Mouse (Mus musculus) limb, embryonic 10.5 days (tissue): Measurements from ENCODE around the gene Rfwd3. TPM values are rescaled to one million over a fixed set of nuclear protein-coding genes. Genes with fewer than 3 reads are reported as not detected.
"Not testable (repeated sequence)": the region's sequence is repeated elsewhere in the genome, so short reads cannot be mapped to it uniquely, and the experiment has no call there.

Source experiments
- DNase-seq: peaks from one replicate; pipeline ENCODE4 v3.0.0-alpha.2; 2017; ENCODE audit warnings: low spot score
- H3K27ac ChIP-seq: fragments of 300-500 bp; sonication (generic); 2 replicates; pipeline ENCODE4 v1.5.1; 2016; ENCODE audit warnings: mild to moderate bottlenecking
- H3K27me3 ChIP-seq: fragments of 300-500 bp; sonication (generic); 2 replicates; pipeline ENCODE4 v1.6.1; 2016; ENCODE audit warnings: low read depth, mild to moderate bottlenecking; ENCODE audit not compliant: poor library complexity, severe bottlenecking
- H3K36me3 ChIP-seq: fragments of 300-500 bp; sonication (generic); 2 replicates; pipeline ENCODE4 v1.6.1; 2016; ENCODE audit warnings: mild to moderate bottlenecking, moderate library complexity
- H3K4me1 ChIP-seq: fragments of 300-500 bp; sonication (generic); 2 replicates; pipeline ENCODE4 v1.6.1; 2016
- H3K4me3 ChIP-seq: fragments of 300-500 bp; sonication (generic); 2 replicates; pipeline ENCODE4 v1.5.1; 2016; ENCODE audit warnings: mild to moderate bottlenecking, moderate library complexity
- H3K9me3 ChIP-seq: fragments of 300-500 bp; sonication (generic); replicated peaks from 2 replicates; pipeline ENCODE4 v1.6.1; 2016; ENCODE audit warnings: mild to moderate bottlenecking
- WGBS: fragments of 180-500 bp; shearing (Covaris S2); methylation state at CpG from one replicate; pipeline ENCODE4 v1.1.7; 2016; 5-methylcytosine and 5-hydroxymethylcytosine counted together
- polyA plus RNA-seq: library from polyadenylated mRNA; unstranded; fragments of >200 nt; fragmentation: Nextera tagmentation; extraction: Ambion mirVana; gene quantifications from 2 replicates; pipeline ENCODE4 v1.2.1, GENCODE M21; 2016

Gene Rfwd3
- 103 and 108 TPM in 2 replicates for polyA plus RNA-seq

DNA sequence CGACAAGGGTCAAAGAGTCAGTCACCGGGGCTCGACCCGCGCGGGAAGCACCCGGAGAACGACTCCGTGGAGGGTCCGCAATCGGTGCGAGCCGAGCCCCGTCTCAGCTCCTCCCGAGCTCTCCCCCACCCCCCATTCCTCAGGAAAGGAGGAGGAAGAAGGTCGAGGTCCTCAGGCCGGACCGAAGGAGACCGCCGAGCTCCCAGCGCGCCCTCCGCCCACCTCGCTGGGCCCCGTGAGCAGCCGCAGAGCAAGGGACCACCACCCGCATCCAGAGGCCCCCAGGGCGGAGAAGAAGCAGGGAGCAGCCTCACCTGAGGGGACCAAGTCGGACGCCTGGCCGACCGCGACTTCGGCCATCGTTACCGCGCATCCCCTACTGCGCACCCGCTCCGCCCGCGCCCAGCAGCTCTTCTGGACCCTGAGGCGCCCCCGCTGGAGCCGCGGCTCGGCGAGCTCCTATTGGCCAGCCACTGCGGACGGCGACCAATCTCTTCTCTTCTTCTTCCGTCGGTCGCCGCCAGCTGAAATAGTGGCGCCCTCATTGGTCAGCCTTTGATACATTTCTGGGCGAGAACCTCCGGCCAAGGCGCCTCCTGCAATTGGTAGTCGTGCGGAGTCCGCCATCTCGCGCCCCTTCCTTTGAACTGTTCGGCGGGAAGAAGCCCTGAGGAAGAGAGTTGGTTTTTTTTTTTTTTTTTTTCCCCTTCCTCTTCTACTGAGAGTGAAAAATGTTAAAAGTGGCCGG, at the start of gene Rfwd3:
Gene Rfwd3, minus strand, starts transcription at position 402 of the 748 bp plus-strand sequence.
- Histone ChIP-seq H3K27ac (peak within 1 kb of the TSS; percentile 98), H3K27me3 (no peaks in the 10 kb centered on the region), H3K9me3 (no peaks in the 10 kb centered on the region), H3K4me1 (peaks cover 17% of the 10 kb centered on the region), H3K36me3 (peaks cover 25% of the 10 kb centered on the region), H3K4me3 (peak within 1 kb of the TSS; percentile 88)
- under 1% methylated on average over 67 of the region's 67 CpGs for WGBS
- peak; percentile 95 for DNase-seq

DNA sequence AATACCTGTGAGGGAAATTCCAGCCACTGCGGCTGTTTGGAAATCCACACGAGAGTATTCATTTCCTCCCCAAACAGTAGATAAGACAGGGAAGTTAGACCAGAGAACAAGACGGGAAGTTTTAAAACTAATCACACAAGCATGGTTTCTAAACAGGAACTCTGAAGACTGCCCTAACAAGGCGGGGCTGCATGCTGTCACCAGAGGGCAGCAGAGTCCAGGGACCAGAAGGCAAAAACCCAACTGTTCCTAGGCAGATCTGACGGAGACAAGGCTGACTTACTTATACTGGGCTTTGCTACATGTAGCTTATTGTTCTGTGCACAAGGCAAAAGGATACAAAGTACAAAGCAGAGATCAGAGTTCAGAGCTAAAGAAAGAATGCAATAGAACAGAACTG, 43.2 kb upstream of the Rfwd3 start:
- no peak overlapping the region for H3K4me3 ChIP-seq
- WGBS = 21% methylated on average over 5 of the region's 5 CpGs
- H3K4me1 ChIP-seq = no peaks in the 10 kb centered on the region
- no peaks in the 10 kb centered on the region for H3K9me3 ChIP-seq
- no peaks in the 10 kb centered on the region for H3K36me3 ChIP-seq
- no peak overlapping the region for H3K27ac ChIP-seq
- peaks cover 22% of the 10 kb centered on the region for H3K27me3 ChIP-seq
- DNase-seq = peak; percentile 69

DNA sequence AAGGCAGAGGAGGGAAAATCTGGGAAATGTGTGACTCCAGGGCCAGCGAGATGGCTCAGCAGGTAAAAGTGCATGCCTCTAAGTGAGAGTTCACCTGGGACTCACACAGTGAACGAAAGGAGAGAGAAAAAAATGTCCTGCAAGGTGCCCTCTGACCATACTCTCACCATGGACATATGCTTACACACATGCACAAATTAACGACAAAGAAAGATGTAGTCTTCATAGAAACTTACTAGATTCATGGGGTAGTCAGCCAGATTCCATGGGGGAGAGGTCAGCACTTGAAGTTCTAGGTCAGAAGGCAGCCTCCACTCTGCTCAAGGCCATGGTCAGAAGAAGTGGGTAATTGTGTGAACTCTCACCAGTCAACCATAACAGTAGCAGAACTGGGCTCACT, 40.2 kb upstream of the Rfwd3 start:
- peaks cover 52% of the 10 kb centered on the region for H3K27me3 ChIP-seq

DNA sequence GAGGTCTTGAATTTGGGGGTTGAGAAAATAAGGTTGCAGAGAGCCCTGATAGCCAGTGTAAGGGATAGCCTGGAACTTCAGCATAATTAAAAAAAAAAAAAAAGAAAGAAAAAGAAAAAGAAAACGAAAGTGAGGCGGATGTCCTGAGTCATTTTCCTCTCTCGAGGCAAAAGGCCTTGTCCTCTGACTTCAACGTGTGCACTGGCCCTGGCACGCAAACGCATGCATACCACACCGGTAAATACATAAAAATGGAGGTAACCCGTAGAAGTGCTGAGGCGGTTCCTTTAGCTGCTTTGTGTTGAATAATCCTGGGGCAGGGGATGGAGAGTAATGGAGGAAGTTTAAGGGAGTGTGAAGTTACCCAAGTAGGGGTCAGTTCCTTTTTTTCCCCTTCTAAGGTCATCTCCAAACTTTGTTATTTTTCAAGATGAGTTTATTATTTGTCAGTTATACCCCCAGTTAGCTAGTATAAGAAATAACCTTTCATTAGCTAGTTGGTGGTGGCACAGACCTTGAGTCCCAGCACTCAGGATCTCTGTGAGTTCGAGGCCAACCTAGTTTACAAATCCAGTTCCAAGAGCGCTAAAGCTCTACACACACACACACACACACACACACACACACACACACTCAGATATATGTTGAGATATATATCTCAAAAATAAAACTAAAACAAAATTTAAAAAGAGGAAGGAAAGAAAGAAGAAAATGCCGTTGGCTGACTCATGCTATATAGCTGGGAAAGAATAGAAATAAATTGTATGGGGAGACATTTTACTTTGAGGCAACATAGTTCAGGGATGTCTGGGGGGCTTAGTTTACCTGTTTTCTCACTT, 38.6 kb upstream of the Rfwd3 start:
- H3K27me3 ChIP-seq = peaks cover 58% of the 10 kb centered on the region
- no peak overlapping the region for H3K27ac ChIP-seq
- H3K4me1 ChIP-seq = peaks cover 9% of the 10 kb centered on the region
- WGBS = 48% methylated on average over 12 of the region's 12 CpGs
- no peaks in the 10 kb centered on the region for H3K36me3 ChIP-seq
- no peak for DNase-seq
- H3K4me3 ChIP-seq = peak overlapping the region; percentile 49; the same call in 1 of the 2 replicates
- no peaks in the 10 kb centered on the region for H3K9me3 ChIP-seq

More for the DNA sequence above, 40.2 kb upstream of the Rfwd3 start:
- Histone ChIP-seq H3K4me3 (no peak overlapping the region), H3K36me3 (no peaks in the 10 kb centered on the region), H3K27ac (no peak overlapping the region), H3K9me3 (no peaks in the 10 kb centered on the region), H3K4me1 (peaks cover 9% of the 10 kb centered on the region)
- DNase-seq = no peak
- WGBS = 69% methylated on average over 3 of the region's 3 CpGs

DNA sequence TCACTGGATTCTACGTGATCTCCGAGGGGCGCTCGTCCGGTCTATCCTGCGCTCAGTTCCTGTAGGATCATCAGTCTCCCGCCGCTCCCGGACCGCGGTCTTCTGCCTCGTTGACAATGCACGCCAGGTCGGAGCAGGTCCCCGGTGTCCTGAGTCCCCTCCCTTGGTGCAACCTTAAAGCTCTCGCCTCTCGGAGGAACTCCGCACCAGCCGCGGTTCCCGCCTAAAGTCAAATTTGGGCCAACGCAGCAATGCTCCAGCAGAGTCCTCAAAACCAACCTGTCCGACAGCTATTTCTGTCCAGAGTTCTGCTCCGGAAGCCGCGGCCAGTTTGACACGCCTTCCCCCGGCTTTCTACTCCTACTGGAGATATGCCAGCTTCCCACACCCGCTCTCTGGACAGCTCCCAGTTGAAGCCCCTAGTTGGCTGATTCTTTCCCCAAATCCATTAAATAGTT, 37.9 kb upstream of the Rfwd3 start, which contains the start of gene Mlkl:
Gene Mlkl, minus strand, starts transcription at position 288 of the 458 bp plus-strand sequence.
- DNase-seq = peak; percentile 58
- H3K9me3 ChIP-seq = no peaks in the 10 kb centered on the region
- peaks cover 58% of the 10 kb centered on the region for H3K27me3 ChIP-seq
- under 1% methylated on average over 29 of the region's 29 CpGs for WGBS
- no peaks in the 10 kb centered on the region for H3K36me3 ChIP-seq
- H3K4me3 ChIP-seq = peak within 1 kb of the TSS; percentile 49
- H3K27ac ChIP-seq = no peak within 1 kb of the TSS
- peaks cover 9% of the 10 kb centered on the region for H3K4me1 ChIP-seq

DNA sequence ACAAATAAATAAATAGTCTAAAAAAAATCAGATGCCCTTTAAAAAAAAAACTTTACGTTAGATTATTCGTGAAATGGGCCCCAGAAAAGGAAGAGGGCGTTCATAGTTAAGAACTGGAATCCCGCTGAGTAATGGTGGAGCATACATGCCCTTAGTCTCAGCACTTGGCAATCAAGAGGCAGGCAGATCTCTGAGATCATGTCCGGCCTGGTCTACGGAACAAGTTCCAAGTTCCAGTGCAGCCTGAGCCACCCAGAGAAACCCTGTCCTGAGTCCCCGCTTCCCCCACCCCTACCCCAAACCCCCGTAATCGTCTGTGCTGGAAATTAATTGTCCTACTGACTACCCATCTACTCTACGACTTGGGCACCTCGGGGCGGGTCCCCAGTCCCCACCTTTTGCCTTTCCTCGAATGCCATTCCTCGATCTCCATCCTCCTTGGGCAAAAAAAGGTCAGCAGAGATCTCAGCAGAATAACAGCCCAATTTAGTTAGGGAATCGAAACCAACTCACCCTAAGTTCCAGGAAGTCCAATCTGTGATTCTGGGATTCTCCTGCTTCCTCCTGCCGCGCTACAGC, 37.4 kb upstream of the Rfwd3 start:
- Histone ChIP-seq H3K4me3 (peak overlapping the region; percentile 49), H3K4me1 (peaks cover 9% of the 10 kb centered on the region), H3K27ac (no peak overlapping the region), H3K9me3 (no peaks in the 10 kb centered on the region), H3K27me3 (peaks cover 58% of the 10 kb centered on the region), H3K36me3 (no peaks in the 10 kb centered on the region)
- no peak for DNase-seq
- 31% methylated on average over 17 of the region's 17 CpGs for WGBS

DNA sequence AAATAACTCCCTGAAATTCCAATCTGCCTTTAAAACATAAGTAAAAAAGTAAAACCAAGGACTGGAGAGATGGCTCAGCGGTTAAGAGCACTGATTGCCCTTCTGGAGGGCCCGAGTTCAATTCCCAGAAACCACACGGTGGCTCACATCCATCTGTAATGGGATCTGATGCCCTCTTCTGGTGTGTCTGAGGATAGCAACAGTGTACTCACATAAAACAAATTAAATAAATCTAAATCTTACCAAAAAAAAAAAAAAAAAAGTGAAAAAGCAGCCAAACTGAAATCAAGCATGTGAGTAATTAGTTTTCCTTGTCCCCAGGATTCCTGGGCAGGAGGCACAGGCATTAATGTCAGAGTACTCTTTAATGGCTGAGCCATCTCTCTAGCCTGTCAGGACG, 36.7 kb upstream of the Rfwd3 start:
- Histone ChIP-seq H3K9me3 (no peaks in the 10 kb centered on the region), H3K36me3 (no peaks in the 10 kb centered on the region), H3K27ac (no peak overlapping the region), H3K27me3 (peaks cover 58% of the 10 kb centered on the region), H3K4me3 (no peak overlapping the region), H3K4me1 (peaks cover 9% of the 10 kb centered on the region)
- 85% methylated on average over 4 of the region's 4 CpGs for WGBS
- DNase-seq = no peak

DNA sequence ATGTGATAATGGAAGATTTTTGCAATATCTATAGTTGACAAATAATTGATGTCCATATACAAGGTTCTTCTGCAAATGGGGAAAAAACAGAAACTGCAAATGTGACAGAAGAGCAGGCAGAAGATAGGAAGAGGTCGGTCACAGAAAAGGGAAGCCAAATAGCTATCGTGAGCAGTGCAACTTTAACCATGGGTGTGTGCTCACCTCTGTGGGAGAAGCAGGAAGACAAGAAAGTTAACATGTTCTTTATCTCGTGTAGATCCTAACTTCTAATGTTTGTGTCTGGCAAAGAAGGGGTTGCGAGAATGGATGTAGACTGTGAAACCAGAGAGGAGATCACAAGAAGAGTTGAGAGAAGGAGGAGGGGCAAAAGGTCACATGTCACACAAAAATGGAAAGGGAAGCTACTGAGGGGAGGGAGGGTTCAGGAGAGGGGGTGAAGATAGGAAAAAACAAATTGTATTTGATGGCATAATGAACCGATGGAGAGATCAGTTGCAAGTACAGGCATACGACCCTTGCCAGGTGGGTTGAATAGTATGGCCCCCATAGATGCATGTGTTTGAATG, 25.3 kb upstream of the Rfwd3 start:
- WGBS = 87% methylated on average over 6 of the region's 6 CpGs
- Histone ChIP-seq H3K9me3 (no peaks in the 10 kb centered on the region), H3K4me1 (no peaks in the 10 kb centered on the region), H3K27ac (no peak overlapping the region), H3K36me3 (no peaks in the 10 kb centered on the region), H3K4me3 (no peak overlapping the region), H3K27me3 (no peaks in the 10 kb centered on the region)
- DNase-seq = no peak

DNA sequence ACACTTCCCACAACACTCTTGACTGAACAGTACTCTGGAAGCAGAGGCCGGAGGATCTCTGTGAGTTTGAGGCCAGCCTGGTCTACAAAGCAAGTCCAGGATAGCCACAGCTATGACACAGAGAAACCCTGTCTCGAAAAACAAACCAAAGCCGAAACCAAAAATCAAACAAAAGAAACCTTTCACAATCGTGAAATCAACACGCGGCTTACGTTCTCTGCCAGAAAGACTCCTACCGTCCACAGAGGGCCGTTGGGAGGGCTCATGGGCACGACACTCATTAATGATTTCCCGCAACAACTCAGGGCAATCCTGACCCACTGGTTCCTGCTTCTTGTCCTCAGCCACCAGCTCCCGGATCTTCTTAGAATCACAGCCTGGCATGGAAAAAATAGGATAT, 14.7 kb upstream of the Rfwd3 start:
- no peaks in the 10 kb centered on the region for H3K9me3 ChIP-seq
- H3K4me3 ChIP-seq = no peak overlapping the region
- H3K4me1 ChIP-seq = no peaks in the 10 kb centered on the region
- H3K36me3 ChIP-seq = no peaks in the 10 kb centered on the region
- peaks cover 3% of the 10 kb centered on the region; the same call in 1 of the 2 replicates for H3K27me3 ChIP-seq
- 90% methylated on average over 12 of the region's 12 CpGs for WGBS
- DNase-seq = no peak
- no peak overlapping the region for H3K27ac ChIP-seq

DNA sequence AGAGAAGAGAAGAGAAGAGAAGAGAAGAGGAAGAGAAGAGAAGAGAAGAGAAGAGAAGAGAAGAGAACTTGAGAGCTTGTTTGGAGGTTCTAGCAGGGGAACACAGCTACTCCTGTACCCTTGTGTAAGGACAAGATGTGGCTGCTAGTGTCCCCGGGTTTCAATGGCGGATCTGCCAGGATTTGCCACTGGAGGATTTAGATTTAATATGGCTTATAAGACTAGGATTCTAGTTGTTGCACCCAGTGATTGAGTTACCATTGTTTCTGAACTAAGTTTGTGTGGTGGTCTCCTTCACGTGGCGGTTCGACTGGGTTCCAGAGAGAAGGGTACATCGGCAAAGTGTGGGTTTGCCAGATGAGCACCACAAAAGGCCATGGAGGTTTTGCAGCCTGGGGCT, 13.9 kb upstream of the Rfwd3 start:
- WGBS = 95% methylated on average over 6 of the region's 6 CpGs
- H3K9me3 ChIP-seq, DNase-seq, H3K4me1 ChIP-seq, H3K36me3 ChIP-seq, H3K4me3 ChIP-seq, H3K27me3 ChIP-seq, H3K27ac ChIP-seq: not testable (repeated sequence)

DNA sequence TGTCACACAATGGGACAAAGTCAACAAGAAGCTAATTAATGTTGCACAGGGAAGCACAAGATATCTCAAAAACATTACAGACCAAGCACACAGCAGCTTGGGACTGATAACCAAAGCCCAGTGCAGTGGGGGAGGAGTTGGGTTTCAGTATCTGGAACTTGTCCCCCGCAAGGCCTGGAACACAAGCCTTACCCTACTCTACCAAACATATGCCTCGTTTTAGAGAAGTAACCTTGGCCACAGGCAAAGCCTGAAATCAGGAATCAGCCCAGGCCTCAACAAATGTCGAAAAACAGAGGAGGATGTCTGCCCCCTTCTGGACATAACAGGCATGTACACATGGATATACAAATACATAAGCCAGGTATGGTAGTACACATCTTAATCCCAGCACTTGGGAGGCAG, 12.7 kb upstream of the Rfwd3 start:
- WGBS = 76% methylated on average over 3 of the region's 3 CpGs
- DNase-seq = no peak

DNA sequence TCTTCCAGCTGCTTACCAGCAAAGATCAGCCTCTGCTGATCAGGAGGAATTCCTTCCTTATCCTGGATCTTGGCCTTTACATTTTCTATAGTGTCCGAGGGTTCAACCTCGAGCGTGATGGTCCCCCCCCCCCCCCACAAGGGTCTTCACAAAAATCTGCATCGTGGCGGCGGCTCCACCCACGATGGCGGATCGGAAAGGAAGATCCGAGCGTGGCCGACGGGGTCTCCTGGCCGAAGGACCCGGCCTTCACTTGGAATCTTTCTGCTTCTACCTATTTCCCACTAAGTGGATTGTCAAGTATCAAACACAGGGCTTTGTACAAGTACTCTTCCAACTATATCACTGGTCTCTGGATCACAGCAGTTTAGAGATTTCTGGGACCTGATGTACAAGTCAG, 10.0 kb upstream of the Rfwd3 start:
- not testable (repeated sequence) for H3K9me3 ChIP-seq, H3K27me3 ChIP-seq, DNase-seq, H3K36me3 ChIP-seq, H3K4me1 ChIP-seq, H3K4me3 ChIP-seq, H3K27ac ChIP-seq
- 91% methylated on average over 15 of the region's 15 CpGs for WGBS

More for the DNA sequence above, 12.7 kb upstream of the Rfwd3 start:
- H3K4me1 ChIP-seq = no peaks in the 10 kb centered on the region
- H3K9me3 ChIP-seq = no peaks in the 10 kb centered on the region
- no peak overlapping the region for H3K27ac ChIP-seq
- no peaks in the 10 kb centered on the region for H3K36me3 ChIP-seq
- H3K4me3 ChIP-seq = no peak overlapping the region
- H3K27me3 ChIP-seq = no peaks in the 10 kb centered on the region
